Mouse (Mus musculus): ENCODE data around the gene Rps28.

Rps28 gene

DNA sequence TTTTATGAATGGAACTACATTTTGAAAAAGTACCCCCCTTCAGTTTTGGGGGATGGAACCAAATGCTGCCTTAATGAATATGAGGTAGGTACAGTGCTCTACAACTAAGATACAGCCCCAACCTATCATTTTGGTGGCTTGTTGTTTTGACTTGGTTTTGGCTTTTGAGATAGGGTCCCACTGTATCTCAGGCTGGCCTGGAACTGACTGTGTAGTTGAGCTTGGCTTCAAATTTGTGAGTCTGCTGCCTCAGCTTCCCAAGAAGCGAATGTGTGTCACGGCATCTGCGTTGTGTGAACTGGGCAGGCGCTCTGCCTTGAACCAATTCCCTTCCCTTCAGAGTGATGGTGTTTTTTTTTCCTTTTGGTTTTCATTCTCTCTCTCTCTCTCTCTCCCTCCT is 52.7 kb downstream of the Rps28 start:
- DNase-seq, result no peak

Measured in cerebellum, postnatal 10 days (tissue).